Mouse (Mus musculus): Measurements from ENCODE around the gene Ubac2.

Gene Ubac2

DNA sequence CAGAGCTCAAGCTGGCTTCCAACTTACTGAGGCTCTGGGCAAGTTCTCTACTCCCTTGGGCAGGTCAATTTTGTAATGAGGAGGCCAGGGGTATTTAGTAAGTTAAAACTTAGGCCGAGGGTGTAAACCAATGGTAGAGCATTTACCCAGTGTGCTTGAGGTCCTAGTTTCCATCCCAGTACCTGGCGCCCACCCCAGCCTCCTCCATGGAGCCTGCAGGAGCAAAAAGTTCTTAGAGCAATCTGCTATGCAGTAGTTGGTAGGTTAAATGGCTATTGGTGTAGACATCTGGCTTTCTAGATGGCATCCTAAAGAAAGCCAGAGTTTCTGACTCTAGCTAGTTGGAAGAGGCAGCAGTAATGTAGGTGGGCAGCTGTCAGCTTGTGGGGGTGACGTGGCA lies 71.0 kb downstream of the Ubac2 start:
- DNase-seq (ENCODE audit: low read depth, low spot score): no peak

DNA sequence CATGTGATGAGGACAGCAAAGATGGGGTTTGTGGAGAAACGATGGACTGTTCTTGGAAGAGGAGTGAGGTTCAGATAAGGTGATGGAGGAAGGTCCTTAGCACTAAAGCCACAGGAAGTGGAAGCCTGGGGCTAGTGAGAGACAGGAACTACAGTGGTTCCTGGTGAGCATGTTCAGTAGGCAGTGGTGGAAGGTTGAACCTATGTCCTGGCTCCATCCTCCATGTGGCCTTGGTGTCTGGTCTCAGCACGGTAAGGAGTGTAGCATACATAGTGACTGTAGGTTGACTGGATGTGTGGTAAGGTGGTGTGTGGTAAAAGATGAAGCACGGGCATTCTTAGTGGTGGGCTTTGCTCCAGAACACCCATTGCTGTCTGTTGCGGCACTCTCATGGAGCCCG lies 71.5 kb downstream of the Ubac2 start:
- no peak for DNase-seq (ENCODE audit: low read depth, low spot score)

- DNase-seq (ENCODE audit: low read depth, low spot score): no peak
Observed at GRCm38 (mm10) chr14:121951399-121952045, 73.1 kb downstream of the Ubac2 start.

GRCm38 (mm10) chr14:121952046-121952400 lies 73.6 kb downstream of the Ubac2 start:
- DNase-seq (ENCODE audit: low read depth, low spot score): no peak

DNA sequence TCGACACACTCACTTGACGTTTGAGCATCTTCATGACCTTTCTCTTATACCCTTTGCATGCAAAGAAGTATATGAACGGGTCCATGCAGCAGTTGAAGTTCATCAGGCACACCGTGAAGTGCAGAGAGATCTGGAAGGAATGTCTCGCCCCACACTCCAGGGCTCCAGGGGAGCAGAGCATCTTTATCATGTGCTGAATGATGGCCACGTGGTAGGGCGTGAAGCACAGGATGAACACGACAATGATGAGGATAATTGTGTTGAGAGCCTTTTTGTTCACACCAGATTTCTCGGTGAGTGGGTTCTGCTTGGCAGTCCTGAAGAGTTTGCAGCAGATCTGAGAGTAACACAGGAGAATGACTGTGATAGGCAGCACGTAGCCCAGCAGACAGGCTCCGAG lies 75.7 kb downstream of the Ubac2 start:
- no peak for DNase-seq (ENCODE audit: low read depth, low spot score)

- no peak for DNase-seq (ENCODE audit: low read depth, low spot score)
Observed at GRCm38 (mm10) chr14:121954608-121955007, 76.2 kb downstream of the Ubac2 start.

- DNase-seq (ENCODE audit: low read depth, low spot score): no peak
Observed at GRCm38 (mm10) chr14:121955176-121955795, 76.9 kb downstream of the Ubac2 start.

- DNase-seq (ENCODE audit: low read depth, low spot score): no peak
Observed at GRCm38 (mm10) chr14:121956291-121956690, 77.9 kb downstream of the Ubac2 start.

DNA sequence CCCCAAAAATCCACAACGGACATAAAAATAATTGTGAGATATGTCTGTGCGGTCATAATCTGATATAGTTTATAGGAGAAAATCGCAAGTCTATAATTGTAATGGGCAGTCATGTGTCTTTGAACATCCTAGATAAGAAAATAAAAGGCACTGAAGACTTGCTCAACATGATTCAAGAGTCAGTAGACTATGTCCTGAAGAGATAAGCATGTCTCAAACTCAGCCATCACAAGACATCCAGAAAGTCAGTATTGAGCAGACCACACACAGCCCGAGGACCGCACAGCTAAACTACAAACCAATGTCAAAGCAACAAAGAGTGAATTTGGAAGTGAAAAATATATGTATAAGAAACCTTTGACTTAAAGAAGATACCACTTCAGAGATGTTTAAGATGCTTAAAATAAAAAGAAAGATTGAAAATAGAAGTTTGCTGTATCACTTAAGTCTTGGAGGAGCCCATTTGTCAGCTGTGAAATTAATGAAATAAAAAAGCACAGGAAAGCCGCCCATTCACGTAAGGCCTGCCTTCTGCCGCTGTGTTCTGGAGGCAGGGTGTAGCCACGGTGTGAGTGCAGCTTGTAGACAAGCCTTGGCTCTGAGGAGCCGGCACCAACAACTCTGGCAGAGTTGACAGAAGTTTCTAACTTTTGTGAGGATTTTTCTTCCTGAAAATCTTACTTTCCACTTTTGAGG lies 78.9 kb downstream of the Ubac2 start:
- DNase-seq (ENCODE audit: low read depth, low spot score): no peak

GRCm38 (mm10) chr14:121958041-121958750 lies 79.8 kb downstream of the Ubac2 start:
- no peak for DNase-seq (ENCODE audit: low read depth, low spot score)

DNA sequence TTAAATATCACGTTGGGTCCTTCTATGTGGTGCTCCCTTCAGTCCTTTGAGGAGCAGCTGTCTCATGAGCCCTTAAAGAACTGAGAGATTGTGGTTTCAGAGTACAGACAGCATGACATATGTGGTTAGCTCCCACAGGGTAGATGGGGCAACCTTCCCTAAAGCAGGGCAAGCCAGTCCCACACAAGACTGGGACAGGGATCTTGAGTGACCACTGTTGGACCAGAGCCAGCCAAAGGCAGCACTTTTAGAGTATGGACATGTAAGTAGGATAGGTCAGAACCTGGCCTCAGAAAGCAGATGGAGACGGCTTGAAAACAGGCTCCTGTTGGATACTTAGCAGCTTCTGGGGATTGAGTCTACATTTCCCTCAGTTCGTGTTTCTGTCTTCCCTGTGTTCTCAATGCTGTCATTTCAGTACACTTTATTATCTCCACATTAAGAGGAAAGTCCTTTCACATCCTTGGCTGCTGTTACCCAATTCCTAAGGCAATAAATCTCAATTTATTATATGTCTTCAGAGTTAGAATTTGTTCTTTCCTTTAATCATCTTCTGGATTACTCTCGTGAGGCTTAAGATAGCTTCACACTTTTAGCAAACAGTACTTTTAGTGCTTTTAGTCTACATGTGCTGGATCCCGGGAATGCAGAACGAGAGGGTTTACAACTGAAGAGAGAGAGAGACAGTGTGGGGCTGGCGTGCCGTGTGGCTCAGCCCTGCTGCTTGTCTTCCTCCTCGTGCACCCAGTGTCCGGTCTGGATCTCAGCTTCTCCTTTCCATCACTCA lies 80.5 kb downstream of the Ubac2 start:
- no peak for DNase-seq (ENCODE audit: low read depth, low spot score)

DNA sequence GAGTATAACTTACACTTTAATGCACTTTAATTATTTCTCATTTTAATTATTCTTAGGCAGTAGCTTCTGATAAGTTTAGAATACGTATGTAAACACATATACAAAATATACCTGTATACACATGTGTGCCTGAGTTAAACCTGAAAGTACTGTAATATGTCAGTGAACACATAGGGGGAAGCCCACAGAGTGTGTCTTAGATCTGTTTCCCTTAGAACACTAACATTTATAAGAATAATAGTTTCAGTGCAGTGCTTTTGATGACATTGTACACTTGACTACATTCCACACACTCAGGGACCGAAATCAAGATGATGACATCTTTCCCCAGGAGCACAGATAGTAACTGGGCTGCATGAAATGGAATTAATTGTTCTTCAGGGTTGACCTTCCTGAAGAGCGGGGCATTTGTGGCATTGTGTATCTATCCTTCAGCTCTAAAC lies 81.1 kb downstream of the Ubac2 start:
- no peak for DNase-seq (ENCODE audit: low read depth, low spot score)

DNA sequence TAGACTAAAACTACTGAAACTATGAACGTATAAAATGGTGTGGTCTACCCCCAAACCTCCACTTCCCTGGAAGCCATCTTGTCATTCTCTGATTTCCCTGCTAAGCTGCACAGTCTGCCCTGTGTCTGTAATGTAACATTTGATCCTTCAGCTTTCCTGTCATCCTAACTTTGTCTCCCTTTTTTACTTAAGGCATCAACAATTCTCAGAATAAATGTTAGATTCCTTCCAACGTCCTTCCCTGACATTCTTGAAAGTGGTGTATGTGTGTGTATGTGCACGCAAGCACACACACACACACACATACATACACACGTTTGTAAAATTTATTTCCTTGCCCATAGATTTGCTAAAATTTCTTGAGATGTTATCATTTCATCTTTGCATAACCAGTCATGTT lies 81.6 kb downstream of the Ubac2 start:
- DNase-seq (ENCODE audit: low read depth, low spot score): no peak

DNA sequence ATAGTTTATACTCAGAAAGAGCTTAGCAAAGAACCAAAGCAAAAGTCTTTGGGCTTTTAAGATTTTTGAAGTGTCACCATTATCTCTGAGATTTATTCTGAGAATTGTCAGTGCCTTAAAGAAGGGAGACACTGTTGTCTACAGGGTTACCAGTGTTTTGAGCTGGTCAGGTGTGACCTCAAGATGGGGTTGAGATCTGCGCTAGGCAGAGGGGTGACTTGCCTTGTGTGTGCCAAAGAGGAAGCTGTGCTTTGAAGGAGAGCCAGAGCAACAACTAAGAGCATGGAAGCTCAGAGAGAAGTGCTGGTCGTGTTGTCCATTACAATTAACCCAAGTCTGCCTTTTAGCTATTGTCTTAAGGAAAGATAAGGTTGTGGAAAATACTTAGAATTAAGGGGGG lies 82.1 kb downstream of the Ubac2 start:
- no peak for DNase-seq (ENCODE audit: low read depth, low spot score)

GRCm38 (mm10) chr14:121960997-121961396 lies 82.6 kb downstream of the Ubac2 start:
- no peak for DNase-seq (ENCODE audit: low read depth, low spot score)

DNA sequence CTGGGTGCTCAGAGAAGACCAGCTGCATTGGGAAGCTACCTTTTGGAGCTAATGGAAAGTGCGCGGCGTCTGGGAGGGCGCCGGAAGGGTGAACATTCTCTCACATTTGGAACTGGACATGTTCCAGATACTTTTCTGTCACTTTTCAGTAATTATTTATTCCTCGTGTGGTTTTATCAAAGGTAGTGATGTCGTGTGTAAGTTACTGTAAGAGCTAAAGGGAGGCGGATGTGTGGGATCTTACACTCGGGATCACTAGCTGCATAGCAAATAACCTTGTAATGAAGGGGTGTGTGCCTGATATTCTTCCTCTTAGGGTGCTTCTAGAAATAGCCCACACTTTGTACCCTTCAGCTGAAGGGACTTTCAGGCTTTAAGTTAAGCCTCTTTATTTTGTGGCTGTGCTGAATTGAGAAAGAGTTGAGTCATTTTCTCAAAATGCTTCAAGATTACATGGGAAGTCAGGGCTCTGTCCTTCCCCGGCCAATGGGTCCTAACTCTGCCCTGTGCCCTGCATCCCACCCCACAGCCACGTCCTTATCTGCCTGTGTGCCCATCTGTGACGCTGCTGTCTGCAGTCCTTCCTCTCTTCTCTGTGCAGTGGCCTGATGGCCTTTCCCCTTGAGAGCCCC lies 83.2 kb downstream of the Ubac2 start:
- DNase-seq (ENCODE audit: low read depth, low spot score): no peak

DNA sequence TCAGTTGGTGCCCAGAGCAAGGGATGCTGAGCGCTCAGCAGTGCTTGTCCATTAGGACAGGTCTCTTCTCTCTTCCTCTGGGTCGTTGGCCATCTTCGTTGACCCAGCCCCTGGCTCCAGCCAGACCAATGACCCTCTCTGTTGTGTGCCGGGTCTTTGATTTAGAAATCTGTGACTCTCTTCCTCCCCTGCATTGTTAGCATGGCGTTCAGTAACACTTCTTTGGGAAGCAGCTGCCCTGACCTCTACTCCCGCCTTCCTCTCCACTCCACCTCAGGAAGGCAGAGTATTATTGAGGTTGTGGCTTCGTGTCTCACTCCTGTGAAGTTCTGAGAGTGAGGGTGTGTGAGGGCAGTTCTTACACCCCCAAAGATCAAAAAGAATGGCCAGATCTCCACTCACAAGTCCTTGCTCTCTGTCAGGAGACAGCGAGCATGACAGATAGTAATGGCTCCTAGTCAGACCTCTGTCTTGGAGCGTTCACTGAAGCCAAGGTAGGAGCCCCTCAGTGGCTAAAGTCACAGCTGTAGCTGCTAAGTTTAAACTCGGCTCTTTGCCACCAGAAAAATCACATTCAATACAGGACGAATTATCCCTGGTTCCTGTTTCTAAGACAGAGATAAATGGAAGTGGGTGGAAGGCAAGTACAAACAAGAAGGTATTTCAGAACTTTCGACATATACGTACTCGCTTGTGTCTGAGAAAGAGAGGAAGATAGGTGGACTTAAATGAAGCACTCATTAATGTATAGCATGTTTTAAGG lies 83.9 kb downstream of the Ubac2 start:
- no peak for DNase-seq (ENCODE audit: low read depth, low spot score)

DNA sequence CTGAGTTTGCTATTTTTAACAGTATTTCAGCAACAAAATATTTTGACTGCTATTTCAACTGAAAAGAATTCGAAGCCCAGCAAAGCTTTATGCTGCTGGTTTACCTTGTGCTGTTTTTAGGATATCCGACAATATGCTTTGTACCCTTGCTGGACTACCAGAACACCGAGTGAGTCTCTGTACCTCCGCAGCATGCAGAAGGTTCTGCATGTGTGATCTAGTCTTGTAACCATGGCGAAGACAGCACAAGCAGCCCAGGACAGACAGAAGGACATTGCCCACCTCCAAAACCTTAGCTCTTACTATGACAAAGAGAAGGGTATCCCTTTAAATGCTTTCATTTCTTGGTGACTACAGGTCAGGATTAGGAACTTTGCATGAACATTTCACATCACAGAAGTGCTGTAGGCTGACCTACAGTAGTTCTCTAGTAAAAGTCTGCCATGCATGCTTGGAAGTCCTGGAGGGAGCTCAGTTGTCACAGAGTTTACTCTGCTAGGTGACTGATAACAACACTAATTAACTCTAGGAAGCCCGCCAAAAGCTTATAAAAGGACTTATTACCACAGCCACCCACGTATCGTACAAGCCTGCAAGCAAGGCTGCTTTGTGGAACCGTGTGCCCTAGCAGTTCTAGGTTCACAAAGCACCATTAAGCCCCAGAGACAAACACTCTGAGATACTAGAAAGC lies 85.0 kb downstream of the Ubac2 start:
- no peak for DNase-seq (ENCODE audit: low read depth, low spot score)

GRCm38 (mm10) chr14:121963942-121964335 lies 85.5 kb downstream of the Ubac2 start:
- DNase-seq (ENCODE audit: low read depth, low spot score): no peak

- no peak for DNase-seq (ENCODE audit: low read depth, low spot score)
Observed at GRCm38 (mm10) chr14:121964990-121965389, 86.6 kb downstream of the Ubac2 start, which contains the start of gene Gpr183. TSS of gene Gpr183 (minus strand) at chr14:121965195.
